Mouse (Mus musculus): ENCODE results near the gene Ngef. TPM values are rescaled to one million over a fixed set of nuclear protein-coding genes. Genes with fewer than 3 reads are reported as not detected.

Gene Ngef
- total RNA-seq, 2 experiments from 2014 or later: not detected

GRCm38 (mm10) chr1:87573261-87573660 lies 409 bp downstream of the Ngef start:
- no peak for ATAC-seq (replicated peaks; ENCODE audit: poor library complexity, severe bottlenecking)

- ATAC-seq (replicated peaks; ENCODE audit: poor library complexity, severe bottlenecking): peak; percentile 53
Measured at GRCm38 (mm10) chr1:87568398-87568797, 5.3 kb downstream of the Ngef start.

DNA sequence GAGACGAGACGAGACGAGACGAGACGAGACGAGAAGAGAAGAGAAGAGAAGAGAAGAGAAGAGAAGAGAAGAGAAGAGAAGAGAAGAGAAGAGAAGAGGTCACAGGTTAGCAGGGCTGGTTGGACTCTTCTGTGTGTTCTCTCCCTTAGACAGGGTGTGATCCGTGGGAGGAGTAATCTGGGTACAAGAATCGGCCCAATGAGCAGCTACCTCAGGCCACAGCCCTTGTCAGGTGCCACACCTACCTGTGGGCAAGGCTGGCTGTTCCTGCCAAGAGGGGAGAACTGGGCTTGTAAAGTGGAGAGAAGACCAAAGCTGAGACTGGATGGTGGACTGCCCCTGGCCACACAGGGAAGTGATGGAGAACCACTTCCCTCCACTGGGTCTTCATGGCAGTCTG lies 7.9 kb downstream of the Ngef start:
- no peak for ATAC-seq (replicated peaks; ENCODE audit: poor library complexity, severe bottlenecking)

DNA sequence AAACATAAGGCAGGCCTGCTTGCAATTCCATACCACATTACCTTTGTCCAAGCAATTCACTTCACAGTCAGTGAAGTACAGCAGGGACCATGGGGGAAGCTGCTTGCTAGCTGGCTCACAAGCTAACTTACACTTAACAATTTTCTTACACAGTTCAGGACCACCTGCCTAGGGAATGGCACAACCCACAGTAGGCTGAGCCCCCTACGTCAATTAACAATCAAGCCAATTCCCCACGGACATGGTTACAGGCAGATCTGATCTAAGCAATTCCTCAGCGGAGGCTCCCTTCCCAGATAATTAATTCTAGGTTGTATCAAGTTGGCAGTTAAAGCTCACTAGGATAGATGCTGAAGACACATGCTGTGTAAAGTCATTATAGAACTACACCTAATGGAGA lies 10.7 kb downstream of the Ngef start:
- no peak for ATAC-seq (replicated peaks; ENCODE audit: poor library complexity, severe bottlenecking)

GRCm38 (mm10) chr1:87553586-87553985 lies 20.1 kb downstream of the Ngef start:
- ATAC-seq (replicated peaks; ENCODE audit: poor library complexity, severe bottlenecking): no peak

DNA sequence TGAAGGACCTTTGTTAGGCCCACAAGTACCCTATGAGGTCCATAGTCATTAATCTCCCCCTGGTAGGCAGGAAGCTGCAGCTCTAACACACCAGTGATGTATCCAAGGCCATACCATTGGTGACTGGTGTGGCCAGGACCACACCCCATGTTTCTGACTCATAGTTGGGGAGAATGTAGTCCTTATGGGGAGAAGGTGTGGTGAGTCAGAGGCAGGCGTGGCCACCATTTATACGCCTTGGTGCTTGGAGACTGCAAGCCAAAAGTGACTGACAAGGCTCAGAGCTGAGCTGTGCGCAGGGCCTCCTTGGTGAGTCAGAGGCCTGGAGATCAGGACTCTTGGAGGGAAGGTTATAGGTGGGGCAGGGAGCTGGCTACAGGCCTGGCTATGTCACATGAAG lies 22.7 kb downstream of the Ngef start:
- ATAC-seq (replicated peaks; ENCODE audit: poor library complexity, severe bottlenecking): no peak

DNA sequence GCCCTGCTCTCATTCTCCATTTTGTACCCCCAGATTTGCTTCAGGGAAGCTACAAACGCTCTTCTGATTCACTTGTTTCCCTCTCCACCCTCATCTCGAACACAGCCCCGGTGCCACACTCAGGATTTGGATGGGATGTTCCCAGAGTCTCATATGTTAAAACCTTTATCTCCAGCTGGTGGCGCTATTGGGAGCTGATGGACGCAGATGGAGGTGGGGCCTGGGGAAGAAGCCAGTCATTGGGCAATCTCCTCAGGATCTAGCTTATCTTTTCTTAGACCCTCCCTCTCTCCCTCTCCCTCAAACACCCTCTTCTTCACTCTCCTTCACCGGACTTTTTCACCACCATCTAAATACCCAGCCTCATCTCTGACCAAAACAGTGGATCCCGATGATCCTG lies 32.1 kb downstream of the Ngef start:
- peak; percentile 79 for ATAC-seq (replicated peaks; ENCODE audit: poor library complexity, severe bottlenecking)

DNA sequence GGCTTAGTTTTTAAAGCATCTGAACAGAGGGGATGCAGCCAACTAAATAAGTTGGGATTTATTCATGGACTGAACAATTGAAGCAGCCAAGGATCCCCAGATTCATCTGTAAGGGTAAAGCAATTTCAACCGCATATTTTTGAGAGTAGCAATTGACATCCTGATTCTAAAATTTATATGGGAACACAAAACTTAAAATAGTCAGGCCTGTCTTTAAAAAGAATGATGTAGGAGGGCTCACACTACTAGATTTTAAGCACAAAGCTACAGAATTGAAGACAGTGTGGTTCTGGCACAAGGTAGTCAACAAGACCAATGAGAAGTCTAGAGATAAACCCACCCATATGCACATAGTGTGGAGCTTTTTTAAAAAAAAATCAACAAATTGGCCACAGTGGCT lies 36.7 kb downstream of the Ngef start:
- no peak for ATAC-seq (replicated peaks; ENCODE audit: poor library complexity, severe bottlenecking)

- ATAC-seq (replicated peaks; ENCODE audit: poor library complexity, severe bottlenecking): no peak
Measured at GRCm38 (mm10) chr1:87534118-87534517, 39.6 kb downstream of the Ngef start.

DNA sequence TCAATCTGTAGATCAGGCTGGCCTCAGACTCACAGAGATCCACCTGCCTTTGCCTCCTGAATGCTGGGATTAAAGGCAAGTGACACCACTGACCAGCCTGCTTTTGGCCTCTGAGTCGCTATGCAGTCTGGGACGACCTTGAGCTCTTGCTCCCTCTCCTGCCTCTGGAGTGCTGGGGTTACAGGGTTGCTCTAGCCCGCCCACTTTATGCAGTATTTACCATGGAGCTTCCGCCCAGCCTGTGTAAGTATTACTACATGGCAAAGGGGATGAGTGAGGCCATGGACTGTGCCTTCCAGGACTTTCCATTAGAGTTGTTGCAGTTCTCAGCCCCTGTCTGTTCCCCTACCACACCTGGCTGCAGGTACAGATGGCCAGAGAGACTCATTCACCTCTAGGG lies 41.3 kb downstream of the Ngef start:
- no peak for ATAC-seq (replicated peaks; ENCODE audit: poor library complexity, severe bottlenecking)

DNA sequence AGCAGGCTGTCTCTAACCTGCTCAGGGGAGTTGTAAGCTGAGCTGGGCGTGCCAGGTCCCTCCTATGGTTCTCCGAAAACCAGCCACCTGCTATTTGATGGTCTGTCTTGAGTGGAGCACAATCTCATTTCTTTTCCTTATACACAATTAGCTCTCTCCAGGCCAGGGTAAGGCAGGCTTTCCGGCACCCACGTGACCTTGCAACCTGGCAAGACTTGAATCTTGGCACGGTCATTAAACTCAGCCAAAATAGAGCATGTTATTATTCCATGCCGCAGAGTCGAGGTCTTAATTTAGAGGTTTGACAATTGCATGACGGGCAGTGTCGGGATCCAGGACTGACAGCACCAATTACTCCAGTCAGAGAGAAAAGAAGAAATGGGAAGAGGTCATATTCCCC lies 46.5 kb downstream of the Ngef start:
- ATAC-seq (replicated peaks; ENCODE audit: poor library complexity, severe bottlenecking): no peak

DNA sequence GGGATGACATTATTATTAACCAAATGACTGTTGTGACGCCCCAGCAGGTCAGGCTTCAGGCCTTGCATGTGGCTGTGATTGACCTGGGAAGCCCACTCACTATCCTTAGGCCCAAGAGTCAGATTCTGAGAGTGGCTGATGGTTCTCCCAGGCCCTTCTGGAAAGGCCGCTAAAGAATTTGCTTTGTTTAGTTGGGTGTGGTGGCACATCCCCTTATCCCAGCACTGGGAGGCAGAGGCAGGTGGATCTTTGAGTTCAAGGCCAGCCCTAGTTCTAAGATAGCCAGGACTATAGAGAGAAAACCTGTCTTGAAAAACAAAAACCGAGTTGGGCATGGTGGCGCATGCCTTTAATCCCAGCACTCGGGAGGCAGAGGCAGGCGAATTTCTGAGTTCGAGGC lies 48.6 kb downstream of the Ngef start:
- no peak for ATAC-seq (replicated peaks; ENCODE audit: poor library complexity, severe bottlenecking)

DNA sequence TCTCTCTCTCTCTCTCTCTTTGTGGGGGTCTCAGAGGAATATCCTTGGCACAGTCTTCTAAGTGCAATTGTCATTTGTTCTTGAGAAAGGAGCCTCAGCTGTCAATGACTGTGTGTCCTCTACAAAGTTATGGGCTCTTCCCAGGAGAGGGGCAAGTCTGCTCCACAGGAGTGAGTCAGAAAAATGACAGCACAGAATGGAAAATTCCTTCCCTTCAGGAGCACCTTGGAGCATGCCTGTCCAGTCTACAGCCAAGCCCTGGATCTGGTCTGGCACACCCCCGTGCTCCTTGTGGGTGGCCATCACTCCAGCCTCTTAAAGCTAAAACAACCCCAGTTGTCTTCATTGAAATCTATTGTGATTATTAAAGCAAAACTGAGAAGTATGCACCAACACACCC lies 52.1 kb downstream of the Ngef start:
- no peak for ATAC-seq (replicated peaks; ENCODE audit: poor library complexity, severe bottlenecking)

DNA sequence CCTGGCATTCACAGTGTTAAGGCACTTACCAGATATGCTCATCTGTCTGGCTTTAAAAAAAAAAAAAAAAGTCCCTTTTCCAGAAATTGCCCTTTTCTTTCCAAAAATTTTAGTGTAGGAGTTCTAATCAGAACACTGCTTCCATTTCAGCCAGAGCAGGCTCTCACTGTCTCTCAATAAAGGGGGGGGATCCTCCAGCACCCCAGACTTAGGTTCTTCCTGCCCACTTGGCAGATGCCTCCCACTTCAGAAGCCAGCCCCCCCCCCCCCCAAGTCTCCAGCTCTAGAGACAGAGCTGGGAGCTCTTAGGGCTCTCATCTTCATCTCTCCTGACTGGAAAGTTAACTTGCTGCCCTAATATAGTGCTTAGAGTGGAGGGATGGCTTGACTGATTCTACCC lies 53.2 kb downstream of the Ngef start:
- ATAC-seq (replicated peaks; ENCODE audit: poor library complexity, severe bottlenecking): no peak

DNA sequence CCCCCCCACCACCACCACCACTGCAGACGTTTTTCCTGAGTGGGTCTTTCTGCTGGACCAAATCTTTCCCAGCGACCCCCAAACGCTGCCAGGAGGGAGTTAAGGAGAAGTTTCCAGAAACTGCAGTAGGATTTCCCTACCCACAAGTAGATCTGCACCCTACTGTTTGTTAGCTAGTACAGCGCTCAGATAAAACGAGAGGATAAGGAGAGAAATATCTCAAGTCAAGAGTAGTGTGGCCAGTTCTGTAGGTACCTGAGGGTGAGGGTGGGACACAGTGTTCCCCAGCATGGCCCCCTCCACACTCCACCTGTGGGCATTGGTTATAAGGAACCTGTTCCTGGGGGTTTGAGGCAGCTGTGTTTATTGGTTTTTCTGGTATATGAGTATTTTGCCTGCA lies 62.8 kb downstream of the Ngef start:
- ATAC-seq (replicated peaks; ENCODE audit: poor library complexity, severe bottlenecking): no peak

GRCm38 (mm10) chr1:87510166-87510691 lies 63.4 kb downstream of the Ngef start:
- ATAC-seq (replicated peaks; ENCODE audit: poor library complexity, severe bottlenecking): peak; percentile 58

DNA sequence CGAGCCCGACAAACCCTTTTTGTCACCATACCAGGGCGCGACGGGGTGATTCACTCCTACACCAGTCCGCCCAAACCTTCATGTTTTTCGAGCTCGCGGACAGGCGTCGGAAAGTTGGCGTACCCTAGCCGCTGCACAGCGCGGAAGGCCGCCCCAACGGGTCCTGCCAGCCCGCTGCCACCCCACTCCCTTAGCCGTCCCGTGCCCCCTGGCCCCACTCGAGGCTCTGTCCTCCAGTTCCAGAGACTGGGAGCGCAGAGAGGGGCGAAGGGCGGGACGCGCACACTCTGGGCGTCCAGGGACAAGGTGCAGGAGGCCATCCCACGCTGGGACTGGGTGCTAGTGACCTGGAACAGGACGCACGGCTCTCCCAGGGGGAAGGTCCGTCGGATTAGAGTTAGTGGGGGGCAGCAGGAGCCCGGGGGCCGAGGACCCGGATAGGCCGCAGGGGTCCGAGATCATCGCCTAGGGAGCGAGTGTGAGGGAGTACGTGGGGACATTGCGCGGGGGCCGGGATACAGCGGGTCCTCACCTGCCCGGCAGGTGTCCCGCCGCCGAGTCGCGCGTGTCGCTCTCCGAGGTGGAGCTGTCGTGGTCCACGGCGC lies 64.0 kb downstream of the Ngef start, which contains the start of gene Neu2:
Gene Neu2, plus strand, starts transcription at position 329 of the 605 bp plus-strand sequence.
- ATAC-seq (replicated peaks; ENCODE audit: poor library complexity, severe bottlenecking): peak; percentile 30

GRCm38 (mm10) chr1:87508591-87509560 lies 64.8 kb downstream of the Ngef start:
- ATAC-seq (replicated peaks; ENCODE audit: poor library complexity, severe bottlenecking): no peak

GRCm38 (mm10) chr1:87507857-87508256 lies 65.8 kb downstream of the Ngef start:
- ATAC-seq (replicated peaks; ENCODE audit: poor library complexity, severe bottlenecking): no peak

DNA sequence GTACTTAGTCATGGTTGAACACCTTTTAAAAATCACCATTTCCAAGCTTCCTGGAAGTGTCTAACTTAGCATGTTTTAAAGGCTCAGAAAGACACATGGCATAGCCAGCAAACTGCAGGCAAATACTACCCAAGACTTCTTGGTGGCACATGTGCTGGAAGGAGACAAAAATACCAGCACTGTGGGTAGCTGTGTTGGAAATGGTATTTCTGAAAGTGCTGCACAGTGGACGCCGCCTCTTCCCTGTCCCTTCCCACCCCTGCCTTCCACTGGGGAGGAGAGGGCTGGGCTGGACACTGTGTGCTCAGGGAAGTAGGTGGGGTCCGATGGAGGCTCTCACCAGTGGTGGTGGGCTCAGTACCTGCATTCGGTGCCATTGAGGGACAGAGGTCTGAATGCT lies 68.1 kb downstream of the Ngef start:
- ATAC-seq (replicated peaks; ENCODE audit: poor library complexity, severe bottlenecking): no peak

- no peak for ATAC-seq (replicated peaks; ENCODE audit: poor library complexity, severe bottlenecking)
Measured at GRCm38 (mm10) chr1:87493542-87493941, 80.1 kb downstream of the Ngef start.

Data from granulocyte monocyte progenitor cell, adult 5-6 weeks (primary cell).